ENCODE assay signal across 9 mouse cellular contexts in genomic region chr2:164443051-164443437, GRCm38 (mm10). TPM values are rescaled to one million over a fixed set of nuclear protein-coding genes. Genes with fewer than 3 reads are reported as not detected.
A peak's percentile ranks its signal among the peaks of the same experiment; 100 is the strongest.
DNase-seq lines count a peak whose midpoint lies in the region; ATAC-seq and TF ChIP-seq lines count a peak whose summit lies in the region.
"Had no signal": no experiment of that assay in that cellular context is flagged by ENCODE, and none has a peak within 500 bp of the region (broad histone marks: within the 10 kb centered on the region; RNA-seq: fewer than 3 reads in every experiment).

No protein-coding gene starts in this region.

- H3K9ac ChIP-seq in hindbrain, embryonic 11.5 days (ENCODE audit: low read depth, low read length) = peak overlapping the region; percentile 66

- DNase-seq in brain, adult 2 months (ENCODE audit: low read depth, low spot score) = peak; percentile 69
- DNase-seq in frontal cortex, postnatal 10 days (ENCODE audit: low spot score in 2 of 2) = peak; percentile 48 to 71
- peak; percentile 83 for DNase-seq in hindbrain, embryonic 11.5 days (ENCODE audit: low spot score)
- DNase-seq in layer of hippocampus, postnatal 14 days (ENCODE audit: low spot score in 2 of 2) = peak; percentile 71 to 76
- DNase-seq in lung, postnatal 25 days (ENCODE audit: low spot score) = peak; percentile 92
- peak; percentile 63 for DNase-seq in retina, adult 2 months (ENCODE audit: low read depth, low spot score)
- DNase-seq in thymus, postnatal 14 days = peak; percentile 68

- peak overlapping the region; percentile 79 for H3K4me2 ChIP-seq in hindbrain, embryonic 11.5 days (replicated peaks; ENCODE audit: low read depth, low read length)

- no peaks in the 10 kb centered on the region for H3K9me3 ChIP-seq in E14TG2a.4 (ENCODE audit: low read length)
- no peaks in the 10 kb centered on the region for H3K9me3 ChIP-seq in hindbrain, embryonic 11.5 days (ENCODE audit: control insufficient read depth, low read length)

- no peak overlapping the region for H3K27ac ChIP-seq in hindbrain, embryonic 11.5 days (ENCODE audit: low read depth, low read length)

- H3K4me3 ChIP-seq in E14TG2a.4 (replicated peaks; ENCODE audit: low read length) = peak overlapping the region; percentile 92
- H3K4me3 ChIP-seq in hindbrain, embryonic 11.5 days (ENCODE audit: low read depth, low read length) = peak overlapping the region; percentile 50

- TF ChIP-seq CTCF in E14TG2a.4 (conservative IDR thresholded peaks at IDR 0.05; ENCODE audit: low read length) = no peak

- peaks cover 71% of the 10 kb centered on the region for H3K4me1 ChIP-seq in E14TG2a.4 (replicated peaks; ENCODE audit: low read depth, low read length)
- H3K4me1 ChIP-seq in hindbrain, embryonic 11.5 days (replicated peaks; ENCODE audit: control insufficient read depth, insufficient read depth, low read length) = no peaks in the 10 kb centered on the region; the same call in 1 of the 2 replicates

- H3K27me3 ChIP-seq in E14TG2a.4 (ENCODE audit: insufficient read depth, low read length) = peaks cover 53% of the 10 kb centered on the region
- no peaks in the 10 kb centered on the region for H3K27me3 ChIP-seq in hindbrain, embryonic 11.5 days (ENCODE audit: control insufficient read depth, insufficient read depth, low read length)

- 0% methylated on average over 26 of the region's 26 CpGs for WGBS in hindbrain, embryonic 11.5 days

- peaks cover 5% of the 10 kb centered on the region; the same call in 1 of the 2 replicates for H3K36me3 ChIP-seq in E14TG2a.4 (ENCODE audit: insufficient read depth, low read length)
- no peaks in the 10 kb centered on the region for H3K36me3 ChIP-seq in hindbrain, embryonic 11.5 days (ENCODE audit: control insufficient read depth, insufficient read depth, low read length)

- peak; percentile 90 for ATAC-seq in hindbrain, embryonic 11.5 days (ENCODE audit: low FRiP score)

RNA-seq across cellular contexts. Expression of gene Sdc4, which starts 0.6 kb away (rescaled TPM):
- polyA plus RNA-seq in hindbrain, embryonic 11.5 days (2014; fragmentation: Nextera tagmentation; extraction: Ambion mirVana) = 9.8 and 11.6 TPM in 2 replicates
- 100 to 1,000 TPM; 117 to 137 TPM for total RNA-seq in layer of hippocampus, postnatal 14 days (2021)

RNA-seq across cellular contexts. Expression of gene Sys1, which starts 13.7 kb away (rescaled TPM):
- 71.3 and 72.2 TPM in 2 replicates for polyA plus RNA-seq in hindbrain, embryonic 11.5 days (2014; fragmentation: Nextera tagmentation; extraction: Ambion mirVana)
- total RNA-seq in layer of hippocampus, postnatal 14 days (2021) = 10 to 100 TPM; 39.1 to 44.7 TPM

RNA-seq across cellular contexts. Expression of gene Gm20458, which starts 17.7 kb away (rescaled TPM):
- polyA plus RNA-seq in hindbrain, embryonic 11.5 days (2014; fragmentation: Nextera tagmentation; extraction: Ambion mirVana) = 4.8 and 5.4 TPM in 2 replicates
- total RNA-seq in layer of hippocampus, postnatal 14 days (2021) = 10 to 100 TPM; 12.7 to 18.8 TPM

RNA-seq across cellular contexts. Expression of gene Trp53tg5, which starts 30.5 kb away (rescaled TPM):
- not detected in 2 replicates for polyA plus RNA-seq in hindbrain, embryonic 11.5 days (2014; fragmentation: Nextera tagmentation; extraction: Ambion mirVana)
- not detected for total RNA-seq in layer of hippocampus, postnatal 14 days (2021)
- polyA plus RNA-seq: gonadal fat pad, adult 2 months had no signal

RNA-seq across cellular contexts. Expression of gene Matn4, which starts 38.1 kb away (rescaled TPM):
- 0.71 and 0.91 TPM in 2 replicates for polyA plus RNA-seq in hindbrain, embryonic 11.5 days (2014; fragmentation: Nextera tagmentation; extraction: Ambion mirVana)
- total RNA-seq in layer of hippocampus, postnatal 14 days (2021) = 10 to 100 TPM; 21.2 to 21.6 TPM
